Mouse (Mus musculus): ENCODE results near the gene Adamtsl1.

- TF ChIP-seq CTCF (IDR thresholded peaks at IDR 0.05; ENCODE audit: borderline replicate concordance, control insufficient read depth, extremely low read depth, insufficient read depth, low read length, poor library complexity) (no peak), POLR2A (IDR thresholded peaks at IDR 0.05; ENCODE audit: control insufficient read depth, extremely low read depth, insufficient read depth, low read length, poor library complexity) (no peak)
These were observed 835.4 kb downstream of the Adamtsl1 start for GRCm38 (mm10) chr4:86349341-86349740.

All from thymus, adult 2 months (tissue).